Mouse (Mus musculus) stomach, embryonic 14.5 days (tissue): ENCODE data around the gene Itgad. TPM values are rescaled to one million over a fixed set of nuclear protein-coding genes. Genes with fewer than 3 reads are reported as not detected.

Experiments
- ATAC-seq: fragments of 200-750 bp; cut with Nextera tagmentation; 2 replicates; pipeline ENCODE4 v1.8.0; 2017; ENCODE audit warnings: low read depth, moderate TSS enrichment; ENCODE audit not compliant: insufficient number of reproducible peaks, insufficient read depth, low FRiP score
- H3K27ac ChIP-seq: fragments of 300-500 bp; sonication (generic); 2 replicates; pipeline ENCODE4 v1.5.1; 2014; ENCODE audit warnings: mild to moderate bottlenecking, low read length, moderate library complexity, mixed read lengths
- H3K27me3 ChIP-seq: fragments of 300-500 bp; sonication (generic); 2 replicates; pipeline ENCODE4 v1.6.1; 2014; ENCODE audit warnings: low read length, control low read depth, mixed read lengths; ENCODE audit not compliant: control insufficient read depth, insufficient read depth
- H3K36me3 ChIP-seq: fragments of 300-500 bp; sonication (generic); 2 replicates; pipeline ENCODE4 v1.6.1; 2014; ENCODE audit warnings: mild to moderate bottlenecking, control low read depth, low read length, moderate library complexity, mixed read lengths; ENCODE audit not compliant: control insufficient read depth, insufficient read depth
- H3K4me1 ChIP-seq: fragments of 300-500 bp; sonication (generic); 2 replicates; pipeline ENCODE4 v1.6.1; 2014; ENCODE audit warnings: low read length, control low read depth, mixed read lengths; ENCODE audit not compliant: control insufficient read depth, insufficient read depth
- H3K4me2 ChIP-seq: fragments of 300-500 bp; sonication (generic); replicated peaks from 2 replicates; pipeline ENCODE4 v1.6.1; 2014; ENCODE audit warnings: low read depth, low read length, control low read depth
- H3K4me3 ChIP-seq: fragments of 300-500 bp; sonication (generic); 2 replicates; pipeline ENCODE4 v1.5.1; 2014; ENCODE audit warnings: low read depth, low read length, control low read depth
- H3K9ac ChIP-seq: fragments of 300-500 bp; sonication (generic); replicated peaks from 2 replicates; pipeline ENCODE4 v1.6.1; 2014; ENCODE audit warnings: low read depth, mild to moderate bottlenecking, control low read depth, low read length, moderate library complexity, mixed read lengths
- H3K9me3 ChIP-seq: fragments of 300-500 bp; sonication (generic); 2 replicates; pipeline ENCODE4 v1.6.1; 2016; ENCODE audit warnings: low read depth, low read length, control low read depth; ENCODE audit not compliant: control insufficient read depth
- WGBS: fragments of 180-500 bp; shearing (Covaris S2); extraction: QIAGEN DNeasy Blood & Tissue Kit; methylation state at CpG from one replicate; pipeline ENCODE4 v1.1.7; 2014; 5-methylcytosine and 5-hydroxymethylcytosine counted together
- polyA plus RNA-seq: library from polyadenylated mRNA; unstranded; fragments of >200 nt; fragmentation: Nextera tagmentation; extraction: Ambion mirVana; gene quantifications from 2 replicates; pipeline ENCODE4 v1.2.1, GENCODE M21; 2014

The Itgad gene
- polyA plus RNA-seq, 1 experiment from 2014 or later, result not detected

DNA sequence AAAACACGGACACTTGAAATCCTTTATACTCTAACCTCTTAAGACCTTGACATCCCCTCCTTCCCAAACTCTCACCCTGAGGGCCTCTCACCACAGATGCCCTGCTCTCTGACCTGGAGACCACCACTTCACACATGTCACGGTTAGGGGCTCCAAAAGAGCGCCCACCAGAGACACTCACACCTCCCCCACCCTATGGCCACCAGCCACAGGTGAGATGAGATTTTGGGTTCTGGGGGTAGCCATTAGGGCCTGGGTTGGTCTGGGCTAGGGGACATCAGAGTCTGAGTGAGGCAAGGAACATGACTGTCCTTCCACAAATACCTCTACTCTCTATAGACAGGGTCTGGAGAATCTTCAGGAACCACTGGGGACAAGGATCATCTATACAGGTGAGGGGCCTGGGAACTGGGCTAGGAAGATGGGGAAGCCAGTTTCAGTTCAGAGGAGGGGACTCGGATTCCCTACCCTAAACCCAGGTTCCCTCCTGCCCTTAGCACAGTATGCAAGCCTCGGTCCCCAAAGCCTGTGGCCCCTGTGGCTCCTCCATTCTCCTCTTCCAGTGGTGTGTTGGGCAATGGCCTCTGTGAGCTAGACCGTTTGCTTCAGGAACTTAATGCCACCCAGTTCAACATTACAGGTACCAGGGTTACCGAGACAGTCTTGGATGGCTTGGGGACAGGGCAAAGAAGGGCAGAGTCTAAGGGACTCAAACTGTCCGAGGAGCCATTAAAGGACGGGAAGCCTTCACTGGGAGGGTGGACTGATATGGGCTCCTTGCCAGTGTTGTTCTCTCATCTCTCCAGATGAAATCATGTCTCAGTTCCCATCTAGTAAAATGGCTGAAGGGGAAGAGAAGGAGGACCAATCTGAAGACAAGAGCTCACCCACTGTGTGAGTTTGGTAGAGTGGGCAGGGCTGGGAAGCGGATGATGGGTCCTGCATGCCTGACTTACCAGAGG lies 94.2 kb downstream of the Itgad start:
- peak overlapping the region; percentile 68 for H3K4me2 ChIP-seq
- WGBS, result 77% methylated on average over 10 of the region's 10 CpGs
- H3K27ac ChIP-seq, result peak overlapping the region; percentile 93; the same call in 1 of the 2 replicates
- peaks cover 21% of the 10 kb centered on the region for H3K4me1 ChIP-seq
- no peak for ATAC-seq
- no peaks in the 10 kb centered on the region for H3K27me3 ChIP-seq
- H3K9ac ChIP-seq, result peak overlapping the region; percentile 59
- H3K4me3 ChIP-seq, result peak overlapping the region; percentile 48
- no peaks in the 10 kb centered on the region for H3K9me3 ChIP-seq
- peaks cover 30% of the 10 kb centered on the region for H3K36me3 ChIP-seq

DNA sequence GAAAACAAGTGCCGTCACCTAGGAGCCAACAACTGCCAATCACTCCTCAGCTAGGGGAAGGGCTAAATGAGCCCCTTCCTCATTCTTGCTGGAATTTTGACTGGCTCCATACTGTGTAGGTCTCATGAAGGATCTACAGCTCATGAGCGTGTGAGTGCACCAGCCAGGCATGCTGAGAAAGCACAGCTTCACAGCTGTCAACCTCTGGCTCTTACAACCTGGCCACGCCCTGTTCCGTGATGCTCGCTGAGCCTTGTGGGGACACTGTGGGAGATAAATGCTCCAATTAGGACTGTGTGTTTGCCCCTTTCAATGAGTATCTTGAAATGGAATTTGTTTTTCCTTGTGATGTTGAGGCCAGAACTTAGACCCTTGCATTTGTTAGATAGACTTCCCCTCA lies 95.8 kb downstream of the Itgad start:
- no peak overlapping the region for H3K4me3 ChIP-seq
- no peaks in the 10 kb centered on the region for H3K9me3 ChIP-seq
- 85% methylated on average over 5 of the region's 5 CpGs for WGBS
- H3K27ac ChIP-seq, result no peak overlapping the region
- no peak overlapping the region for H3K9ac ChIP-seq
- peaks cover 26% of the 10 kb centered on the region for H3K36me3 ChIP-seq
- no peak overlapping the region for H3K4me2 ChIP-seq
- peaks cover 21% of the 10 kb centered on the region for H3K4me1 ChIP-seq
- H3K27me3 ChIP-seq, result no peaks in the 10 kb centered on the region
- no peak for ATAC-seq

GRCm38 (mm10) chr7:128251946-128252345 lies 97.8 kb downstream of the Itgad start:
- 48% methylated on average over 12 of the region's 12 CpGs for WGBS
- H3K4me1 ChIP-seq, result peaks cover 19% of the 10 kb centered on the region
- no peak overlapping the region for H3K9ac ChIP-seq
- peaks cover 23% of the 10 kb centered on the region for H3K36me3 ChIP-seq
- H3K4me3 ChIP-seq, result no peak overlapping the region; the same call in 1 of the 2 replicates
- no peaks in the 10 kb centered on the region for H3K9me3 ChIP-seq
- no peak overlapping the region for H3K27ac ChIP-seq
- no peak for ATAC-seq
- peak overlapping the region; percentile 33 for H3K4me2 ChIP-seq
- H3K27me3 ChIP-seq, result no peaks in the 10 kb centered on the region

- Histone ChIP-seq H3K9ac (no peak overlapping the region), H3K4me3 (no peak overlapping the region)
Measured at GRCm38 (mm10) chr7:128252609-128253008, 98.4 kb downstream of the Itgad start.

DNA sequence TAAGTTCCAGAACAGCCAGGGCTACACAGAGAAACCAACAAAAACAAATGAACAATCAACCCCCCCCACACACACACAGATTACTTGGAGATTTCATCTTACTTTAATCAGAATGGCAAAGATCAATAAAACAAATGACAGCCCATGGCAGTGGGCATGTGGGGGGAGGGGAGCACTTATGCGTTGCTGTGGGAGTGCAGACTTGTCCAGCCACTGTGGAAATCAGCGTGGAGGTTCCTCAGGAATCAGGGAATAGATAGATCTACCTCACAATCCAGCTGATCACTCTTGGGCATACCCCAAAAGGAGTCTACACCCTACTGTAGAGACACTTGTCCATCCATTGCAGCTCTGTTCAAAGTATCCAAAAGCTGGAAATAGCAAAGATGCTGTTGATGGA lies 100.8 kb downstream of the Itgad start:
- ATAC-seq, result no peak
- Histone ChIP-seq H3K27me3 (no peaks in the 10 kb centered on the region), H3K4me2 (no peak overlapping the region), H3K27ac (no peak overlapping the region), H3K36me3 (peaks cover 20% of the 10 kb centered on the region), H3K9me3 (no peaks in the 10 kb centered on the region), H3K4me1 (peaks cover 17% of the 10 kb centered on the region), H3K9ac (no peak overlapping the region), H3K4me3 (no peak overlapping the region)
- 53% methylated on average over 2 of the region's 2 CpGs for WGBS

More at GRCm38 (mm10) chr7:128252609-128253008, 98.4 kb downstream of the Itgad start:
- Histone ChIP-seq H3K4me2 (peak overlapping the region; percentile 33), H3K4me1 (peaks cover 21% of the 10 kb centered on the region), H3K27ac (no peak overlapping the region), H3K36me3 (peaks cover 23% of the 10 kb centered on the region), H3K27me3 (no peaks in the 10 kb centered on the region), H3K9me3 (no peaks in the 10 kb centered on the region)
- WGBS, result 11% methylated on average over 24 of the region's 24 CpGs
- ATAC-seq, result no peak

DNA sequence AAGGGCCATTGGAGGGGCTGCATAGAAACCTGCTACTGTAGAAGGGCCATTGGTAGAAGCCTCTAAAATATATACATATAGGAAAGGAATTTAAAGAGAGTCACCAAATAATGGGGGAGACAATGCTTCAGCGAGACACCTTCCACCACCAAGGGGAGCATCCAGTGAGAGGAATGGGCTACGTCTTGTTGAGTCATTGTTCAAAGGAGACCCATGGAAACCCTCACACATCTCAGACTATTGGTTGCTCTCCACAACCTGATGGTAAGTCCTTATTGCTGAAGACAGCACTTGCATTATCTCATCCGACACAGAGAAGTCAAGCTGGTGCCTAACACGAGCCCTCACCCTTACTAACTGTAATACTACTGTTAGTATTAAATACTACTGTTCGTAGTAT lies 101.6 kb downstream of the Itgad start:
- 84% methylated on average over 5 of the region's 5 CpGs for WGBS
- peaks cover 17% of the 10 kb centered on the region for H3K4me1 ChIP-seq
- H3K4me3 ChIP-seq, result no peak overlapping the region
- H3K9ac ChIP-seq, result no peak overlapping the region
- no peak for ATAC-seq
- H3K27ac ChIP-seq, result no peak overlapping the region
- H3K4me2 ChIP-seq, result no peak overlapping the region
- H3K9me3 ChIP-seq, result no peaks in the 10 kb centered on the region
- no peaks in the 10 kb centered on the region for H3K27me3 ChIP-seq
- peaks cover 20% of the 10 kb centered on the region for H3K36me3 ChIP-seq

GRCm38 (mm10) chr7:128256783-128257334 lies 102.7 kb downstream of the Itgad start:
- Histone ChIP-seq H3K4me1 (peaks cover 16% of the 10 kb centered on the region), H3K4me2 (no peak overlapping the region), H3K27ac (no peak overlapping the region), H3K9me3 (no peaks in the 10 kb centered on the region), H3K9ac (no peak overlapping the region), H3K36me3 (peaks cover 18% of the 10 kb centered on the region), H3K27me3 (no peaks in the 10 kb centered on the region), H3K4me3 (no peak overlapping the region)
- 30% methylated on average over 5 of the region's 5 CpGs for WGBS
- no peak for ATAC-seq

DNA sequence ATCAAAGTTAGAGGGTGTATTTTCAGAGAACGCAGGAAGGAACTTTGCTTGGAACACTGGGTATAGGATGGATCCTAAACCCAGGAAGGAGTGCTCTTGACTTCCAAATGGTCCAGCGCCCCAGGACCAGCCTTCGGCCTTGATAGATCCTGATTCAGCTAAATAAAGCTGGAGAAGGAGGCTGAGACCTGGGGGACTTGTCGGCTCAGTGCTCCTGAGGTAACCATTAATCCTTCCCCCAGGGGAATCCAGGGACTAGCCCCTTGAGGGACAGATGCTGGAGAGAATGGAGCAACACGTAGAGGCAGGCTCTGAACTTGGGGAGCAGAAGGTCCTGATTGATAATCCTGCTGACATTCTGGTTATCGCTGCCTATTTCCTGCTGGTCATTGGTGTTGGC lies 111.2 kb downstream of the Itgad start, which contains the start of gene Slc5a2:
Gene Slc5a2, plus strand, starts transcription at position 247 of the 400 bp plus-strand sequence.
- ATAC-seq, result no peak
- WGBS, result 76% methylated on average over 6 of the region's 6 CpGs
- Histone ChIP-seq H3K36me3 (no peaks in the 10 kb centered on the region), H3K27ac (no peak within 1 kb of the TSS), H3K4me1 (no peaks in the 10 kb centered on the region), H3K9ac (no peak within 1 kb of the TSS), H3K27me3 (no peaks in the 10 kb centered on the region), H3K9me3 (no peaks in the 10 kb centered on the region), H3K4me3 (no peak within 1 kb of the TSS), H3K4me2 (no peak within 1 kb of the TSS)
